Mouse (Mus musculus): Measurements from ENCODE around the gene Dnah8.
A peak's percentile ranks its signal among the peaks of the same experiment; 100 is the strongest.

The Dnah8 gene

DNA sequence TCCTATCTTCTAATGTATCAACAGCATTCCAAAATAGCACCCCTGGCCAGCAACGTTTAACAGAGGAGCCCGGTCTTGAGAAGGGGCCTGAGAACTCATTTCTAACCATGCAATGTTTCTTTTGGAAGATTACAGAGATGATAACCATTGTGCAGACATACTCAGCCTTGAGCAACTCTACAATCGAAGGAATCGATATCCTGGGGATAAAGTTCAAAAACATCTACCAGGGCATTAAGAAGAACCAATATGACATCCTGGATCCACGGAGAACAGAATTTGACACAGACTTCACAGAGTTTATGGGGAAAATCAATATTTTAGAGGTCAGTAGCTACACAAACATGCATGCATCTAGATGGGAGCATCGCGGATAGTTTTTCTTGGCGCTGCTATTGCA is 39.0 kb downstream of the Dnah8 start:
- no peak for DNase-seq (ENCODE audit: low spot score)

DNA sequence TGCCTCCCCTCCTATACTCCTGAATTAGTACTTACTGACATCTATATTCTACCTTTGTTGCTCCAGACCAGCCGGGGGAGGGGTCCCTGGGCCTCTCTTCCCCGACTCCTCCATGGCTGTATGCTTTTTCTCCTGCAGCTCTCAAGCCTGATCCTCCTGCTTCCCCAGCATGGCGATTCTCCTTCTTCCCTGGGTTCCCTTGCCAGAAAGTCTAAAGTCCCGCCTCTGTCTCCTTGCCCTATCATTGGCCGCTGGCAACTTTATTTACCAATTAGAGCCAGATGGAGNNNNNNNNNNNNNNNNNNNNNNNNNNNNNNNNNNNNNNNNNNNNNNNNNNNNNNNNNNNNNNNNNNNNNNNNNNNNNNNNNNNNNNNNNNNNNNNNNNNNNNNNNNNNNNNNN is 40.7 kb downstream of the Dnah8 start:
- DNase-seq (ENCODE audit: low spot score) = no peak

DNA sequence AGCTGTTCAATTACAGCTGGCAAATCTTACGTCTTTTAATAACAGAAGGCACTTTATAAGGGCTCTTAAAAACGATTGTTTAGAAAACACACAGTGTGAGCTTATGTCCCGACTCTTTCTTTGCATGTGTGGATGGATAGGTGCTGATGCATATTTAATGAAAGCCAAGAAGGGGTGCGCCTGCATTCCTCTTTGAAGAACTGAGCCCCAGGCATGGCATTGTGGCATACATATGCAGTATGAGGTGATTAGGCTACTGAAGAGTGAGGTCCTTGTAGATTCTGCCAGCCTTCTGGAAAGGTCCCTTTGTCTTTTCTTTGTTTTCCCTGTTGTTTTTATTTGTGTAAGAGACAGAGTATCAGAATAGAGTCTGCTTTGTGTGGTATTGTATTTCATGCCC is 48.4 kb downstream of the Dnah8 start:
- no peak for DNase-seq (ENCODE audit: low spot score)

GRCm38 (mm10) chr17:30673023-30673422 is 48.9 kb downstream of the Dnah8 start:
- no peak for DNase-seq (ENCODE audit: low spot score)

- DNase-seq (ENCODE audit: low spot score) = no peak
These were observed 51.0 kb downstream of the Dnah8 start for GRCm38 (mm10) chr17:30675021-30675740.

- no peak for DNase-seq (ENCODE audit: low spot score)
These were observed 54.4 kb downstream of the Dnah8 start for GRCm38 (mm10) chr17:30678523-30678922.

DNA sequence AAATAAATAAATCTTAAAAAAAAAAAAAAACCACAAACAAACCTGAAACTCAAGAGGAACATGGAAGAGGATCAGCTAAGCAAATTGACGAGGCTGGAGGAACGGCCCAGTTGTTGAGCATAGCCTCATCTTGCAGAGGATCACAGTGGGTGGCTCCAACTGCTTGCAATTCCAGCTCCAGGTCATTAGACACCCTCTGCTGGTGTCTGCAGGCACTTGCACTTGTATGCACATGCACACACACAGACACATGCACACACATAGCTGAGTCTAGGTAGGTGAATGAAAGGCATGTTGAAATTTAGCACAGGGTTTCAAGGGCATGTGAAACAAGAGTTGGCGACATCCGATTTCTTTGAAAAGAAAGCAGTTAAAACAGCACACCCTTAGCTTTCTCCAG is 55.5 kb downstream of the Dnah8 start:
- DNase-seq (ENCODE audit: low spot score) = no peak

DNA sequence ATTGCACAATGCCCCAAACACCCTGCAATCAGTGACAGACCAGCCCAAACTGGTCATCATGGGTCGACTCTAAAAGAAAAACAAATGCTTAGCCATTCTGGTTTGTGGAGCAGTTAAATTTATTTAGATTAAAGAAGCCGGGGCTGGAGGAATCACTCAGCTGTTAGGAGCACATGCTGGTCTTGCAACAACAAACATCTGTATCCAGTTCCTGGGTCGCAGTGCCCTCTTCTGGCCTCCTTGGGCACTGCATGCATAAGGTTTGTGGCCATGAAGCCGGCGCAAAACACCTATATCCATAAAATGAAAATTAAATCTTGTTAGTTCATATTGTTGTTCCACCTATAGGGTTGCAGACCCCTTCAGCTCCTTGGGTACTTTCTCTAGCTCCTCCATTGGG is 57.5 kb downstream of the Dnah8 start:
- DNase-seq (ENCODE audit: low spot score) = peak; percentile 76

DNA sequence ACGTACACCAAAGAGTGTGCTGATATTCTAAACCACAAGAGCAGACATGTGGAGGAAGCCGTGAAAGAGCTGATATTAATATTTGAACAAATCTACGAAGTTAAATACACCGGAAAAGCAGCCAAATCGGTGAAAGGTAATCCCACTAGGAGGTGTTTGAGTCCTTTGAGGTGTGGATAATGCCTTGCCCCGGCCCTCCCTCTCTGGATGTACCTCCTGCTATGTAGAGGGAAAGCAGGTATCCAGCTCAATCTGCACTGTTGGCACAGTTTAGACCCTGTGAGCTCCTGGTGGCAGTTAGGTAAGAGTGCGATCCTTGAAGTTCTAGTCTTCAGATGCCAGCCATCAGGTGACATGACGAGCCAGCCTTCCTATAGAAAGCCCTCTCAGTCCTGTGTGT is 66.0 kb downstream of the Dnah8 start:
- DNase-seq (ENCODE audit: low spot score) = no peak

DNA sequence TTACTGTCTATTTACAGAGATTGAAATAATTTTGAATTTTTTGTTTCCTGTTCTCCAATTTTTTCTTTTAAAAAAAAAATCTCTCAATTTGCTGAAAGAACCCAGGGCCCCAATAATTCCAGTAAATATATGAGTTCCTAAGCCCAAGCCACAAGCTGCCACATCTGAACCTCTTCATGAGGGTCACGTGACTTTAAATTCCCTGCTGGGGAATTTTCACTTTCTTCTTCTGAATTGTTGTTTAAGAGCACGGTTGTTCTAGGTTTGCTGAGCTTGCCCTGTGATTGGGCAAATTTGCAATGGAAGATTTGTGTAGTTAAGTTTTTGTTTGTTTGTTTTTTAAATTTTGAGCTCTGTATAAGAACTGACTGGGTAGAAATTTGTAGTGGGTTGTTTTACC is 67.3 kb downstream of the Dnah8 start:
- DNase-seq (ENCODE audit: low spot score) = no peak

DNA sequence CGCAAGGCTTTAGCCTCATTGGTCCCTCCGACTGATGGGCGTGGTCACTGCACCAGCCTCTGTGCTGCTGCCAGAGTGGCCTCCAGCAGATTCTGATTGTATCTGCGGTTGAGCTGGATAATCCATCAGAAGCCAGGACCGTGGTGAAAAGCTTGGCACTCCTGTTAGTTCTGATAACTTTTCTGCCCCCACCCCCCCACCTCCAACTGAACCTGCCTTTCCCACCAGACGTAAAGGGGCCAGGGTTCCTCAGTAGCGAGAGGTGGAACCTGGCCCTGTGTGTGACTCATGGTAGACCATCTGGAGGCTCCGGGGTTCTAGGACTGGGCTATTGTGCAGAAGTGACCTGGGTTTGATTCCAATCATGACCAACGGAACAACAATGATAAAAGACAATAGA is 70.1 kb downstream of the Dnah8 start:
- no peak for DNase-seq (ENCODE audit: low spot score)

DNA sequence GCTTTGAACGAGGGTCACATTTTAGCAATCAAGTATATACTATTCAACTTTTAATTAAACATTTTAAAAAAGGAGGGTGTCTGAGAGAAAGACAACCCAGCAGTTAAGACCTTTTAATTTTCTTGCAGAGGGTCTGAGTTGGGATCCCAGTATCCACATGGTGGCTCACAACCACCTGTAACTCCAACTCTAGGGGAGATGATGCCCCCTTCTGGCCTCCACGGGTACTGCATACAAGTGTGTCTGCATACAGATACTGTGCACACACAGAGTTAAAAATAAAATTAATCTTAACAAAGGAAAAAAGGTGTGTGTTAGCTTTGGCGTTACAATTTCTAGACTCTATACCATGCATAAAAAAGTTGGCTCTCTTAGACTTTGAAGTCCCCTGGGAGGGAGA is 90.6 kb downstream of the Dnah8 start:
- DNase-seq (ENCODE audit: low spot score) = no peak

GRCm38 (mm10) chr17:30718197-30718596 is 94.0 kb downstream of the Dnah8 start:
- DNase-seq (ENCODE audit: low spot score) = no peak

DNA sequence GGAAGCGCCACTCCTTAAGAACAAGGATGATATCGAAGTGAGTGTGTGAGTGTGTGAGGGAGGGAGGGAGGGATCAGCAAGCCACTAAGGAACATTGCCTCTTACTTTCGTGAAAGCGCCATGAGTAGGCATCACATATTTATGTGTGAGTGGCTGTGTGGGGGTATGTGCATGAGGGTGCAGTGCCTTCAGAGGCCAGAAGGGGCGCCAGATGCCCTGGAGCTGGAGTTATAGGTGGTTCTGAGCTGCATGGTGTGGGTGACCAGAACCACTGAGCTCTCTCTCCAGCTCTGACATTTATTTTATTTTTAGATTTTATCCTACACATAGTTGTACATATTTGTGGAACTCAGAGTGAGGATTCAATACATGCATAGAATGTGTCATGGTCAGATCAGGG is 94.9 kb downstream of the Dnah8 start:
- DNase-seq (ENCODE audit: low spot score) = no peak

- no peak for DNase-seq (ENCODE audit: low spot score)
These were observed 103.6 kb downstream of the Dnah8 start for GRCm38 (mm10) chr17:30727788-30728187.

GRCm38 (mm10) chr17:30732736-30733135 is 108.6 kb downstream of the Dnah8 start:
- no peak for DNase-seq (ENCODE audit: low spot score)

DNA sequence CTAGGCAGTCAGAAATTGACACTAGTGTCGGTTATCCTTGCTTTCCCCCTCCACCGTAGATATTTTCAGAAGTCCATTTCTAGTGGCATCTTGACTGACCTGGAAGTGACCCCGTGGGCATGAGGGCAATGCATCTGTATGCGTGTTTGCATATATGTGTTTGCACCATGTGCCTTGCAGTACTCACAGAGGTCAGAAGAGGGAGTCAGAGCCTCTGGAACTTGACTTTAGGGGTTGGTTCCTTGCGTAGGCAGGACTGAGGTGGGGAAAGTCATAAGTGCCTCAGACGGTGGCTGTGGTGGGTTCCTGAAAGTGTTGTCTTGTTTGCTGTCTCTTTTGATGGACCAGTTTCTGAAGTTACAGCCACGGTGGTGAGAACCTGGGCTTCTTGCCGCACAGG is 110.6 kb downstream of the Dnah8 start:
- no peak for DNase-seq (ENCODE audit: low spot score)

DNA sequence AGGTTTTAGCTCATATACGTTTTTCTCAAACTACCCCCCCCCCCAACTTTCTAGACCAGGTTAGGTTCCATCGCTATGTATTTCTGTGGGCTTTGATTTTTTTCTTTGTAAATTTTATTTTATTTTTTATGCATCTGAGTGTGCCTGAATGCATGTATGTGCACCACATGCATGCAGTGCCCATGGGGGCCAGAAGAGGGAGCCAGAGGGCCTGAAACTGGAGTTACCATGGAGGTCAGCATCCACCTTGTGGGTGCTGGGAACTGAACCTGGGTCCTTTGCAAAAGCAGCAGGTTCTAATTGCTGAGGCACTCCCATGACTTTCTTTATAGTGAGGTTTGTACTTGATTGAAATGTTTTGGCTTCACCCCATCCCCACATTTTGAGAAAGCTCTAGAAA is 111.3 kb downstream of the Dnah8 start:
- DNase-seq (ENCODE audit: low spot score) = no peak

DNA sequence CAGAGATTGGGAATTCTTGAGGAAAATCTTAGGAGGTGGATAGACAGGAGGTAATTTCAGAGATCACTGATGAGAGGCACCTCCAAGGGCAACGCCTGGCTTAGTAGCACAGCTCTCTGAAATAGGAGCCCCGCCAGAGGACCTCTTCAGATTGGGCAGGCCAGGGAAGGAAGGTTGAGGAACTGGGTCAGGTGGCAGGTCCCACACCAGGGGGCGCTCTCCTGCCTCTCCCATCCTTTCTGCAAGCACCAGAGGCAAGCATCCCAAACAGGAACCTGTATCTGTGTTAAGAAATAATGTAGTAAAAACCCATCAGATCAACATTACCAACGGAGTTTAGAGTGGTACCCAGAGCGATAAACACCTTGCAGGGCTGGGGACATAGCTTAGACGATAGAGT is 113.6 kb downstream of the Dnah8 start:
- DNase-seq (ENCODE audit: low spot score) = peak; percentile 45

DNA sequence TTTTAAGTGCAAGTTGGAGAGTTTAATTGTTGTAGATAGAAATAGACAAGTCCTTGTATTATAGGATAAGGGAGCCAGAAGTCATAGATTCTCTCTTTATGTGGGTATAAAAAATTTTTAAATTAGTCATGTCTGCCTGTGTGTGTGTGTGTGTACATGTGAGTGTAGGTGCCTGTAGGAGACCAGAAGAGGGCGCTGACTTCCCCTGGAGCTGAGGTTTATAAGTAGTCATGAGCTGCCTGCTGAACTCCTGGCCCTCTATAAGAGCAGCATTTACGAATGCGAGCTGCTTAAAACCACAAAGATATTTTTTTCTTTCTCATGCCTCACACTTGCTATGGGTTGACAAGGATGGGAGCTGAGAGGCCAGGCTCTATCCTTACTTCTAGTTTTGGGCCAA is 115.6 kb downstream of the Dnah8 start:
- no peak for DNase-seq (ENCODE audit: low spot score)

DNA sequence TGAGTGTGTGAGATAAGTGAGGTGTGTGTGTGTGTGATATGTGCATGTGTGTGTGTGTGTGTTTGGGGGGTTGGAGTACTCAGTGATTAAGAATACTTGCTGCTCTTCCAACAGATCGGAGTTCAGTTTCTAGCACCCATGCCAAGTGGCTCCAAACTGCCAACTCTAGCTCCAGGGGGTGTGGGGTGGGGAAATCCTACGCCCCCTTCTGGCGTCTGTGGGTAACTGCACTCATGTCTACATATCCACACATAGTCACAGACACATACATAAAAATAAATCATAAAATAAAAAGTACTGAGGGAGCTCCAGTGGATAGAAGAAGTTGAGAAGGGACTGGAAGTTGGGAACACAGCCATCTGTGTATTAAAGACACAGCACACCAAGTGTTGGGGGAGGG is 119.8 kb downstream of the Dnah8 start:
- DNase-seq (ENCODE audit: low spot score) = no peak

DNA sequence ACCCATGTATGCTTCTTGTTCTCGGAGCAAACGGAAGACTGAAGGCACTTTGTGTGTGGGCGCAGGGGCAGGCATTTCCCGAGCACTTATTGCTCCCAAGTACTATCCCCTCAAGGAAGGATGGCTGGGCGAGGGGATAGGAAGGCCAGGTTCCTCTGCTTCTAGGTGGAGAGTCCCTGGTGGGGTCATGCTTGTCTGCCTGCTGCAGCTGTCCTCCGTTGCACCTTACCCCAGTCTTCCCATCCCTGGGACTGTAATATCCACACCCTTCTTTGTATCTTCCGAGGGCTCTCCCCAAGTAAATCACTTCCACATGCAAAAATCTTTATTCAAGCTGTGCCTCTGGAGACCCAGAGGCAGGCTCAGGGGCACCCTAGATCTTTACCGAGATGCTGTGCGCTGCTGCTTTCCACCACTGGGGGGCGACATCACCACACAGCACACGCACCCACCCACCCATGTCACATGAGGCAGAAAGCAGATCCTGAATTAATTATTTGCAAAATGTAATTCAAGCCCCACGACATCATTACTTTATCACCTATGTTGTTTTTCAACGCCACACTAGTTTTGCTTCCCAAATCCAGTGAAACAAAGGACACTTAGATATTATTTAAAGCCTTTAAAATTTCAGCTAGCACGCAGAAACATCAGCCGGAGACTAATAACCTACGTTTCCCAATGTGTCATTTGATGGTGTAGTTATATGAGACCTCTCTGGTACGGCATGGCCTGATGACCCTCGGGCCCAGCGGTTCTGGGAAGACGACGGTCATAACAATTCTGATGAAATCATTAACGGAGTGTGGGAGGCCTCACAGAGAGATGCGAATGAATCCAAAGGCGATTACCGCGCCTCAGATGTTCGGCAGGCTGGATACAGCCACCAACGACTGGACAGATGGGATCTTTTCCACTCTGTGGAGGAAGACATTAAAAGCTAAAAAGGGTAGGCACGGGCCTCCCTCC is 122.2 kb downstream of the Dnah8 start:
- DNase-seq (ENCODE audit: low spot score) = peak; percentile 74

DNA sequence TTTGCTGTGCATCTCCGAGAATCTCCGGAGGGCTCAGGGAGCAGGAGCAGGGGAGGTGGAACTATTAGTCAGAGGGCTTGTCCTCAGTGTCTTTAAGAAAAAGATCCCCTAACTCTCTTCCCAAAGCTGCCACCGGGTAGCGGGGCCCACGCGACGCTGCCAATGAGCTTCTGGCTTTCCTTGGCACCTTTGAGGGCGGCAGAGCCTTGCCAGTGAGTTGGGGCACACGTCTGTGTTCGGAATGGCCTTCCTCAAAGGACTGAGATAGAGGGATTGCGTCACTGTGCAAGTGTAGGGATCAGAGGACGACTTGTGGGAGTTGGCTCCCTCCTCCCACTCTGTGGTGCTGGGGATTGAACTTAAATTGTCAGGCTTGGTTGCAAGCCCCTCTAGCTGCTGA is 125.2 kb downstream of the Dnah8 start:
- DNase-seq (ENCODE audit: low spot score) = no peak
